Mouse (Mus musculus) T-helper 17 cell (primary cell): Measurements from ENCODE around the gene Prpf18.

Experiments
- in situ Hi-C, 2 experiments: fragments of 300-600 bp; cut with MboI, MseI; formaldehyde crosslinking; loops; 1 replicate in 1 of 2; 2 replicates in 1 of 2; pipeline ENCODE4 v1.15.1; 2025; ENCODE audit warnings: high pct_unique_total_duplicates in 2 of 2

Prpf18 gene

DNA sequence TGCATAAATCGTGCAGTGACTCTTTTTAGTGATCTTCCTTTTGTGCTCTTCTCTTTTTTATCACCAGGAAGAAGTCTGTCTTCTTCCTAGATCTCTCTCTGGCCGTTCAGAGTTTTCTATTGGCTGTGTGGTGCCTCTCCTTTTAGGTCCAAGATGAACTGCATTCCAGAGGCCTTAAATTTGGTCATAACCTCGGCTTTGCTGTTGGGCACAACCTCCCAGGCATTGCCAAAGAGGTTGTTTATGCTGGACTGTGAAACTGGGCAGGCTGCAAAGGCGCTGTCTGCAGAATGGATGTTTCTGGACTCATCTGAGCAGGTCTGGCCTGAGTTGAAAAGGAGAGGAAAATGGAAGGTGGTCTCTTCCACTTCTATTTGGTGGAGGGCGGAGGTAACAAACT lies 73.6 kb downstream of the Prpf18 start:
- in situ Hi-C loops: no loop called here

GRCm38 (mm10) chr2:4575975-4576374 lies 75.9 kb downstream of the Prpf18 start:
- in situ Hi-C loops: no loop called here

DNA sequence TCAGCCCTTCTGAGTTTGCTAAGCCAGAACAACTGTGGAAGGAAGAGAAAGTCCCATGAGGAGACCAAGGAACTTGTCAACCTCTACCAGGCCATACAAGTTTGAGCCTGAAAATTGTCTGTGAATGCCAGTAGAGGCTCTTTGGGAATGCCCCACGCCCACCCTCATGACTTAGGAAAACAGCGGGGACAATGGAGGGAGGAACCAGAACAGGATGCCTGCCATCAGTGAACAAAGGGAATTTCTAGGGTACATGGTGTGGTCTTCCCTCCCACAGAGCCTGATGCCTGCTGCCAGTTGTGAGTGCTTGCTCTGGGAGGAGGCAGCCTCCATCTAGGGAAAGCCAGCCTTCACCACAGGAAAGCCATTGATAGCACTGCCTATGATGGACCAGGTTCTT lies 76.8 kb downstream of the Prpf18 start:
- in situ Hi-C loops: no loop called here

DNA sequence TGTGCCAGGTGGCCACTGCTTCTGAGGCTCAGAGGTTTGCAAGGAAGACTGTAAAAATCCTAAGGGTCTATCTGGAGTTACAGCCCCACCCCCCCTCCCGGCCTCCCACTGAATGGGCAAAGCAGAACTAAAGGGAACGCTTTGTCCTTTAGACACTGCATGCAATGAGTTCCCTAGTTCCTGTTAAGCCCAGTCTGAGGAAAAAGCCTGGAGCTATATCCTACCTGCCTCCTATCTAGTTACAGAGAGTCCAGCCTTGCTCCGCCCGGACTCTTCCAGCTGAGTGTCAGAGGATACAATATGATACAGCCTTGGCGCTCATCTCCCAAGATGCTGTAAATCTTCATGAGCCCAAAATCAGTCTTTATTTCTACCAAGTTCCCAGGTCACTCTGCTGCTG lies 77.7 kb downstream of the Prpf18 start:
- in situ Hi-C loops: no loop called here

DNA sequence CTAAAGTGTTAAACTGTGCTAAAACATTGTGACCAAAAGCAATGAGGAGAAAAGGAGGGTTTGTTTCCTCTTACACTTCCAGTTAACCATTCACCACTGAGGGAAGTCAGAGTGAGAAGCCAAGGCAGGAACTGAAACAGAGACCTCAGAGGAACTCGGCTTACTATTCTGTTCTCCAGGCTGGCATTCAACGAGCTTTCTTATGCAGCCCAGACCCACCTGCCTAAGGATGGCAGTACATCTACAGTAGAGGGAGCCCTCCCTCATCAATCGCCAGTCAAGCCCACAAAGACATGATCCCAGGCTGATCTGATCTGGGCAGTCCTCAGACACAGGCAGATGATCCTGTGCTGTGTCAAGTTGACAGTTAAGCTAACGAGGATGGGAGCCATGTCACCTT lies 78.5 kb downstream of the Prpf18 start:
- in situ Hi-C loops: no loop called here

- in situ Hi-C loops: no loop called here
Measured at GRCm38 (mm10) chr2:4572498-4573263, 79.2 kb downstream of the Prpf18 start.
